Mouse (Mus musculus) mouse trophoblast stem cell (cell line): Measurements from ENCODE around the gene Ttc3.
"Not testable (repeated sequence)": the region's sequence is repeated elsewhere in the genome, so short reads cannot be mapped to it uniquely, and the experiment has no call there.

ENCODE experiments used
- in situ Hi-C, 2 experiments: fragments of 300-500 bp; cut with MseI, MboI; formaldehyde crosslinking; loops; 2 replicates in 1 of 2; 3 replicates in 1 of 2; pipeline ENCODE4 v1.15.1; 2025

Gene Ttc3

DNA sequence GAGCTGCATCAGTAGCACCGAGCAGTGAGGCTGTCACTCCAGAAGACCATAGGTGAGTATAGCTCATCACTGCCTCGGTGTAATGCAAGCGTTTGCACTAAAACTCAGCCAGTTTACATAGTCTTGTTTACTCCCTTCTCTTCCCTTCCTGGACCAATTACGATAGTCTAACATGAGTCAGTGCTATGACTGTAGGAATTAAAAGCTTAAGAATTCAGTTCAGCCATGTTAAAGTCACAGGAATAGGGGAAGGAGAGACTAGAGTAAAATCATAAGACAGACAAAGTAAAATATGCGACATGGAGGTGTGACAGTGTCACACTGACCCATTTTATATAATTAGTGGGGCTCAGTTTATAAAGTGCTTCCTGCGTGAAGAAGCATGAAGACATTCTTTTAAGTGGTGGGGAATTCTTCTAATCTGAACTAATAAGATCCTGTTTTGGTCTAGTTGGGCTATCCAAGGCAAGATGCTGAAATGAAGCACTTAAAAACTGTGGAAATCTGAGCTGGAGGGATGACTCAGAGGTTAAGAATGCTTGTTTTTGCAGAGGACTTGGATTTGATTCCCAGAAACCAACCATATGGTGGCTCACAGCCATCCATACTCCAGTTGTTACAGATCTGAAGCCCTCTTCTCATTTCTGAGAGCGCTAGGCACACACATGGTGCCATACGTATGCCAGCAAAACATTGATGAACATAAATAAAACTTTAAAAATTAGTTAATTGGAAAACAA lies 65.2 kb downstream of the Ttc3 start:
- in situ Hi-C loops: no loop called here

DNA sequence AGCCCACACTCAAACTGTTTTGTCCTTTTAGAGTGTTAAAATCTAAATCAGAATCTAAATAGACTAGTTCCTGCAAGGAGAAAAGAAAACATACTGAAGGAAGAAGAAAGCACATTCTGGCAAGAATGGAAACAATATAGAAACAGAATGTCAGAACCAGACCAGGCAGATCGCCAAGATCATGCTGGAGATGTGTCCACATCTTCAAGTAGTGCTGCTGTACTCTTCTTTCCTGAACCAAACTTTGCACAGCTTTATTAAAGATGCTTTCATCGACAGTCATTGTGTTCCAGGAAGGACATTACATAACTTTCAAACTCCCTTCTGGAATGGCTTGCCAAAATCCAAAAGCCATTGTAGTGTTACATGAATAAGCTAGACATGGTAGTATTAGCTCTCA lies 66.4 kb downstream of the Ttc3 start:
- in situ Hi-C loops: no loop called here

DNA sequence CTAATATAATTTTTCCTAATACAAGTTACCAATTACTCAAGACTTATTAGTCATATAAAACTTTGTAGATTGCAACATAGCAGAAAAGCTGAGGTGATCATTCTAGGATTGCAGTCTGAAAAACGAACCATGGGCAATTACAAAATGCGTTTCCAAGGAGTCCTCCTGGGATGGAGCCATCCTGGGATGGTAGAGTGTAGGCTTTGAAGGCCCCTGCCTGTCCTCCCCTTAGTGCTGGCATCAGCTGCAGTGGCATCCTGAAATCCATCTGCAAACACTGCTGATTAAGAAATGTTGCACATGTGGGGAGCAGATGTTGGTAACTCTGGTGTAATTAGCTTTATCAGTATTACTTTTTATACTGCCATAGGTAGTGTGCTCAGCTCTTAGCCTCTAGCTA lies 70.9 kb downstream of the Ttc3 start:
- in situ Hi-C loops: no loop called here

DNA sequence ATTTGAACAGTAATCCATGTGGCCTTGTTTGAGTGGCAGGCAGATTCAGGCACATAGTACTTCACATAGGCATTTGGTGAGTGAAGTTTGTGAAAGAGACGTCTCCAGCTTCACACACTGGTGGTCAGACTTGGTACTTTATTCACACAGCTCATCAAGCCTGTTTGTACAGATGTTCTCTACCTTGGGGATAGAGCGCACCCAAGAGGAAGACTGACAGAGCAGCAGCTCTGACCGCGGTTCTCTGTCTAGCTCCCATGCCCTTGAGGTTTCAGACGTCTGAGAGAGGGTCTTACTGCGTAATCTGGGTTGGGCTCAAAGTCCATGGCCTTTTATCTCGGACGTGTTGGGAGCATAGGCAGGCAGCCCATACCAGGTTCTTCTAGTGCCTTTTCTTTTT lies 78.7 kb downstream of the Ttc3 start:
- in situ Hi-C loops: no loop called here

DNA sequence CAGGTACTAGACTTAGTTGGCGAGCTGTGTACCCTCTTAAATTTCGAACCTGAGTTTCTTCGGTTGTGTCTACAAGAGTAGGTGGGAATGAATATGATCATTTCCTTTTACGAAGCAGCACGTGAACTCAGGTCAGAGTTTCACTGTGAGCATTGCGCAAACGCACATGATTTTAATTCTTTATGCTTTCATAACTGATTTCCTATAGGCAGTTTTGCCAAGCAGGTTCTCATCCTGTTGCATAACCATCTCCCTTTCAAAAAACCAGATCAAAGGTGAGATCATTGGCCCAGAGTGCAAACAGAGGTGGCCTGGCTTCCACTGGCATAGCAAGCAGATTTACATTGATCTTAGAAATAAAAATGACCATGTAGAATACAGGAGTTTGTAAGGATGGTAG lies 79.2 kb downstream of the Ttc3 start:
- in situ Hi-C loops: no loop called here

DNA sequence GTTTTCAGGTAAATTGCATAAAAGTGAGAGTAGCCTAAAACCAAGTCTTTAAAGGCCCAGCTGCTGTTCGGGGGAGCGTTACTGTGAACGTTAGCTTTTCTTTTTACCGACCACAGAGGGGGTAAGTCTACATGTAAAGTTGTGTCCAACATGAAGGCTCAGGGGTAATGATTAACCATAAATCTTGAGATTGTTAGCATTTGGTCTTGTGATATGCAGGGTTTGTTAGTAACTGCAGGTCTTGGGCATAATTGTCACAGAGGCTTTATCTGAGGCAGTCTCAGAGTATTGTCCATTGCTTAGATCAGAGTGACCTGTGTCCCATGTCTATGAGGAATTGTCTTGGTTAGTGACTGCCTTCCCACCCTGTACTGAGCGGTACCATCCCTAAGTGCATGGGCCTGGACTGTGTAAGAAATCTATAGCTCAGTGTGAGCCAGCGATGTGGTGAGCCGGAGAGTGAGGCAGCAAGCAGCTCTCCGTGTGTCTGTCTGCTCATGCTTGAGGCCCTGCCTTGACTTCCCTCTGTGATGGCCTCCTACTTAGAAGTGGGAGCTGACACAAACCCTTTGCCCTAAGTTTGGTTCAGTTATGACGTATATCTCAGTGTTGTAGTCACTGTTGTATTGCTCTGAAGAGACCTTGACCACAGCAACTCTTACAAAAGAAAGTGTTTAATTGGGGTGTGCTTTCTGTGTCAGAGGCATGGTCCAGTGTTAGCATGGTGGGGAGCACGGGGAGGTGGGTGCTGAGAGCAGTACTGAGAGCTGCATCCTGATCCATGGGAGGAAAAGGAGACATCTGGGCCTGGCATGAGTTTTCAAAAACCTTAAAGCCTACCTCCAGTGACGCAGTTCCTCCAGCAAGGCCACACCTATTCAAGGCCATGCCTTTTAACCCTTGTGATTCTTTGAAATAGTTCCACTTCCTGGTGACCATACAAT lies 81.4 kb downstream of the Ttc3 start:
- in situ Hi-C loops: no loop called here

DNA sequence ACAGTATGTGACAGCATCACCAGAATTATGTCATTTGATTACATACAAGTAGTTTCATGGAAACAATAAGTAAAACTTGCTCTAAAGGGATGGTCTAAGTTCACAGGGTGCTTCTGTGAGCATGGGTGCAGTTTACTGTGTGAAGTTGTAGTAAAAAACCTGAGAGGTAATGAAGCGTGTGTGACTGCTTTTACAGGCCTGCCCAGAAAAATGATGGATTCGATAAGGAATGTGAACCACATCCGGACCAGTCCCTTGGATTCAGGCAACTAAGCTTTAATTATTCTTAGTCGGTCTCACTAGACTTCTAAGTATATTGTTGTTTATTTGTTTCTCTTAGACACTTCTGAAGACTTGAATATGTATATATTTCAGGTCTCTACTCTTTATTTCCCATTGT lies 82.3 kb downstream of the Ttc3 start:
- in situ Hi-C loops: no loop called here

DNA sequence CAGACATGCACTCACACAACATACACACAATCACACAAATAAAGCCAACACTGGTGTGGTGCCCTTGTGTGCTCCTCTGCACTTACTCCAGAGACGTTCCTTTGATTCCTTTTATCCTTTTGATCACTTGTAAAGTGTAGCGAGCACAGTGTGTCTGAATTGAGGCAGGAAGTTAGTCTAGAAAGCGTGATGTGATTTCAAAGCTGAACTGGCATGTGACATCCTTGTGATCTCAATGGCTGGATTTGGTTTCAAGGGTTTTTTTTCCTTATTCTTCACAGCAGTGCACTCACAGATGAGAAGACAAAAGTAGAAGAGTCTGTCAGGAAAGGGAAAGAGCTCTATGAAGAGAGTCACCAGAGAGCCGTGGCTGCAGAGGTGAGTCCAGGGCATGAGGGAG lies 83.7 kb downstream of the Ttc3 start:
- in situ Hi-C loops: no loop called here

DNA sequence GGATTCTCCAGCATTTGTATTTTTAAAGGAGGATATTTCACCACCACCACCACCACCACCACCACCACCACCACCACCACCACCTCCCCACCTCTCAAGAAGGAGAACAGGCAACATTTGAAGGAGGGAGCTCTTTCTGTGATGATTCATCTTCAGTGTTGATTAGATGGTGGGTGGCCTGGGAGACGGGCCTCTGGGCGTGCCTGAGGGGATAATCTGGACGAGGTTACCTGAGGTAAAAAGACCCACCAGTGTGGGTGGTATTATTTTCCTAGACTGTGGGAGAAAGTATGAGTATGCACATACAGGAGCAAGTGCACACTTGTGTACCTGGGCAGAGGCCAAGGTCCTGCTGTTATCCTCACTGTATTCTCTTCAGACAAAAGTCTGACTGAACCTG lies 93.6 kb downstream of the Ttc3 start:
- in situ Hi-C loops: no loop called here

DNA sequence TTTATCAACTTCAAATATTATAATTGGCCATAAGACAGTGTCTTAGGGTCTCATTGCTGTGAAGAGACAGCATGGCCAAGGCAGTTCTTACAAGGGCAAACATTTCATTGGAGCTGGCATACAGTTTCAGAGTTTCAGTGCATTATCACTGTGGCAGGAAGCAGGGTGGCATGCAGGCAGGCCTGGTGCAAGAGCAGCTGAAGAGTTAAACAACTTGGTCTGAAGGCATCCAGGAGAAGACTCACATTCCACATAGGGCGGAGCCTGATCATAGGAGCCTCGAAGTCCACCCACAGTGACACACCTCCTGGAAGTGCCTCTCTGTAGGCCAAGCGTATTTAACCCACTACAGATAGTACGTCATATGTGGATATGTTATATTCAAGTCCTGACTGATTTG lies 95.5 kb downstream of the Ttc3 start:
- in situ Hi-C loops: no loop called here

DNA sequence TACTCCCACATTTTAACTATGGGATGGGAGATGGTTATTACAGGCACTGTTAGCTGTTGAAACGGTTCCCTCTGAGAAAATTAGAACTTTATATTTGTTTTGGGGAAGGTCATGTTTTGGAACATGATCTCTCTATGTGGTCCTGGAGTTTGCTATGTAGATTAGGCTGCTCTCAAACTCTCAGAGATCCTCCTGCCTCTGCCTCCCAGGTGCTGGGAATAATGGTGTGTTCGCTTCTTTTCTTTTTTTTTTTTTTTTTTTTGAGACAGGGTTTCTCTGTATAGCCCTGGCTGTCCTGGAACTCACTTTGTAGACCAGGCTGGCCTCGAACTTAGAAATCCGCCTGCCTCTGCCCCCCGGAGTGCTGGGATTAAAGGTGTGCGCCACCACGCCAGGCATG lies 95.9 kb downstream of the Ttc3 start:
- in situ Hi-C loops: not testable (repeated sequence)

DNA sequence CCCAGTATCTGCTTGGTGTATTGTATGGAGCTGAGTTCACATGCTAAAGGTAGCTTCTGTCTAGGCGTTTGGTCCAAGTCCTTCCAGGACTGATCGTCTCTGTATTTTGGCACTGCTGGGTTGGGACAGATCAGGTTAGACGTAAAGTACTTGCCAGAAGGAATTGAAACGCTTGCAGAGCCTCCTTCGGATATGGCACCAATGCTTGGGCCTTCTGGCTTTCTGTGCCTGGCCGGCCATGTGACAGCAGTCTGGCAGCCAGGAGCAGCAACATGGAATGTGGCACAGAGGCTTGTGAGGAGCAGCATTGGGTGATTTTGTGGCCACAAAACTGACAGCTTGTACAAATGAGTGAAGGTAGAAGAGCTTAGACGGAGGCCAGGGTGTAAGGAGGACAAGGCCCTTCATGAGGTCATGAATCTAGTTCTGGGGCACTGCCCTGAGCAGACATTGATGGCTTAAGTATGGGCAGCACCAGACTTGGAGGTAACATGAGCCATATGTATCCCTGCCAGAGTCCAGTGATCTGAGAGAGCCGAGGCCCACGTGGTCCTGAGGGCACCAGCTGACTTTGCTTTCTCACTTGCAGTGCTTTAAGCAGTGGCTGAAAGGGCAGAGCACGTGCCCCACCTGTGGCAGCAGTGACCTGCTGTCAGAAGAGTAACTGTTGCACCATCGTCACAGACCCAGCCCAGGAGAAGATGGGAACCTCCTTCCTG lies 97.1 kb downstream of the Ttc3 start:
- in situ Hi-C loops: no loop called here

DNA sequence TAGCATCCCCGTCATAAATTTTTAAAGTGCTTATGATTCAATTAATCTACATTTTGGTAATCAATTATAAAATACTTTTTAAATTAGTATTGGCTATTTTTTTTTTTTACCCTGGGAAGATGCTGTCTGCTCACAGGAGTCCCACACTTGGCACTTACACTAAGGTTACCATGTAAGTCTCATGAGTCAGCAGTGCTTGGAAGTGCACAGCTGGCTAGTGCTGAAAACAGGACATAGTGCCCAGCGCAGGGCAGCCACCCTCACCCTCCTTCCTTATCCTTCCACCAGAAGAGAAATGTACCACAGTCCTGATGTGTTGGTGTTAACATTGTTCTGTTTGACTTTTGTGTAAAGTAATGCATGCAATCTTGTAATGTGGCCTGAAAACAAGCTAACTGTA lies 98.0 kb downstream of the Ttc3 start:
- in situ Hi-C loops: no loop called here

DNA sequence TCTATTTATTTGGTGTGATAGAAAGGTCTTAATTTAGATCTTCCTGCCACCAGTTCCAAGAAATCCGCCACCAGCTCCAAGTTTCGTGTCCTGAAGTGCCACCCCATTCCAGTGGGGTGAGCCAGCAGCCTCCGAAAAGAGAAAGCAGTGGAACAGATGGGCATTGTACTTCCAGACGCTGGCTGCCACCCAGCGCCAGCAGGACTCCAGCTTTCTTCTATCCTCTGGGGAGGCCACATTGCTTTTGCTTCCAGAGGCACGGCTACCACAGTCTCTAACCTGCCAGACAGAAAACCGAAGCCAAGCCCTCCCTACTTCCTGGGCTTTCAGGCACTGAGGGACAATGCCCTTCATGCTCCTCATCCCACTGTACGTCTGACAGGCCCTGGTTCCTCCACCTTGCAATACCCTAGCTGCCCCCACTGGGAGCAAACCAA lies 102.1 kb downstream of the Ttc3 start:
- in situ Hi-C loops: no loop called here

DNA sequence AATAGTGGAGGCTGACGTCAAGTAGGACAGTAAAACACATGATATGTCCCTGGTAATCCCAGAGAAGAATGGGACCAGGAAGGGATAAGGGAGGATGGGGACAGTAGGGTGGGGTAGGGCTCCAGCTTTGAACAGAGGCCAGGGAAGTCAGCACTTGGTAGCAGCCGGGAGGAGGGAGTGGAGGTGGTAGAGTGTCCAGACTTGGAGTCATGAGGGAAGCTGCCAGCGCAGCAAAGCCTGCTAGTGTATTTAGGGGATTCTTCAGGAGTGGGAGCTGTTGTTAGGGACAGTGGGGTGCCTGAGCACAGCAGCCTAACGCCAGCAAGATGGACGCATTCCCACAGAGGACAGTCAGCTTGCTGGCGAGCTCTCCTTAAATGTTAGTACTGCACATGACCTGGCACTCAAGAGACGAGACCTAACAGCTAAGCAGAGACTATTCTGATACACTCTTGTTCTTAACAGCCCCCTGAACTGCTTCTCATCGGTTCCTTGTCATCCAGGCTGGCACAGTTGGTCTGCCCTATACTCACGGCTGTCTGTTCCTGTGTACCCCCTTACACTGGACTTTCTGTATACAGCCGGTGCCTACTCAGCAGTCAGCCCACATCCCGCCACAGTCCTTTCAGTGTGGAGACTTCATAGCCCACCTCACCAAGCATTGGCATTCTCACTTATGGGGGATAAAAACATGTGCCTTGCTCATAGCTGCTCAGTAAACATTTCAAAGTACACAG lies 102.8 kb downstream of the Ttc3 start:
- in situ Hi-C loops: no loop called here

DNA sequence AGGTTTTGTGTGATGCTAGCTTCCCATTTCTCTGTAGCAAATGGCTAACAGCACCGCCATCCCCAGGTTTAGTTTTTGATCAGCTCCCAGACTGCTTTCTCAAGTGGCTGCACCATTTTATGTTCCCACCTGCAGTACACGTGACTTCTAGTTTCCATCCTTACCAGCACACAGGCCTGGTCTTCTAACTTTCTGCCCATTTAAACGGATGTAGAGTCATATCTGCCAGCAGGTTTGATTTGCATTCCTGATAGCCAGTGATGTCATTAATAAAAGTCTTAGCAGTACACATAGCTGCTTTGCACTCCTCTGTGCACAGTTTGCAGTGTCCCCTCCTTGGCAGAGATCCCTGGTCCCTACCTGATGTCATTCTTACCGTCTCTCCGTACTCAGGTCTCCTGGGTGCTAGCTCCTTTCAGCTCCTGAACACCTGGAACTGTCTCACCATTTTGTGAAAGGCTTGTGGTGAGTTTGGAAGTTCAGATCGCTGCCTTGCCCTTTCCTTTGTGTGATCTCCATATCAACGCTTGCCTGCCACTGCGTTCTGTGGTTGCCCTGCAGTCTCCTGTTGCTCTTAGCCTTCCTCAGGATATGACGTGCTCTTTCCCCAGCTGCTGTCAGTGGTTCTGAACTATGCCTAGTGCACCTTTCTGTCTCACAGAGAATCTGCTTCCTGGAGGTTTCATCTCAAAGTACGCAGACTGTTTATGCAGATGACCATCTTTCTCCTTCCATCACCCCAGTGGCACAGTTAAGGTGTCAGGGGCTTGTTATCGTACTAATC lies 114.5 kb downstream of the Ttc3 start:
- in situ Hi-C loops: no loop called here

DNA sequence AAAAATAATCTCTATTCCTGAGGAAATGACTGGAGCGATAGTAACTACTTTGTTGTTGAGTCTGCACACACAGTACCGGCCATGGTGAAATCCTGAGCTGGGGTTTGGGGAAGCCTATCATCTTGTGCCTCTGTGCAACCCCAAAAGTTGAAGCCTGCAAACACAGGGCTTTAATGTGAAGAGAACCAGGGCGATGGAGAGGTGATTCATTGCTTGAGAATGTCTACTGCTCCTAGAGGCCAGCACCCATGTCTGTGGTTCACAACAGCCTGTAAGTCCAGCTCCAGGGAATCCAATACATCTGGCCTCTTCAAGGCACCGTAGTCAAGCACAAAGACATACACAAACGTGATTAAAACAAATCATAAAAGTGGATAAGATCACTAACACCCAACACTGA lies 116.9 kb downstream of the Ttc3 start:
- in situ Hi-C loops: no loop called here

DNA sequence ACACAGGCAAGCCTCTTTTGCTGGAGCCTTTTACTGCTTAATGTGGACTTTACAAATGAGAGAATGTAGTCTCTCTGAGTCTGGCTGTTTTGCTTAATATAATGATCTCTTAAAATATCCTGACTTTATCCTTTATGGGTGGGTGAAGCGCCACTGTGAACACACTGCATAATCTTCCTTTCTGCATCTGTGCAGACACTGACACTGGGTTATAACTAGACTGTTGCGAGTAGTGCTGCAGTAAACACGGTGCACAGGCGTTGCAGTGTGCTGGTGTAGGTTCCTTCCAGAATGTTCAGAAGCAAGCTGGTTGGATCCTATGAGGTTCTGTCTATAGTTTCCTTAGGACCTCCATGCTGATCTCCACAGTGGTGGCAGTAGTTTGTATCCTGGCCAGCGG lies 118.9 kb downstream of the Ttc3 start:
- in situ Hi-C loops: no loop called here

DNA sequence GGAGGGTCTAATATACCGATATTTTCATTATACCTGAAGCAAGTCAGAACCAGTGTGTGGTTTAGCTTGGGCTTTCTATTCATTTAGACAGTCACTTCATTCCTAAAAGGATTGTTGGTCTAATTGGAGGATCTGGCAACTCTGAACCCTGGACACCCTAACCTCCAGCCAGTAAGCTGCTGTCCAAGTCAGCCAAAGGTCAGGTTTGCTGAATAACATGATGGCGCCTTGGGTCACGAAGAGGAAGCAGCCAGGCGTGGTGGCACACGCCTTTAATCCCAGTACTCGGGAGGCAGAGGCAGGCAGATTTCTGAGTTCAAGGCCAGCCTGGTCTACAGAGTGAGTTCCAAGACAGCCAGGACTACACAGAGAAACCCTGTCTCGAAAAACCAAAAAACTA lies 126.8 kb downstream of the Ttc3 start:
- in situ Hi-C loops: not testable (repeated sequence)

DNA sequence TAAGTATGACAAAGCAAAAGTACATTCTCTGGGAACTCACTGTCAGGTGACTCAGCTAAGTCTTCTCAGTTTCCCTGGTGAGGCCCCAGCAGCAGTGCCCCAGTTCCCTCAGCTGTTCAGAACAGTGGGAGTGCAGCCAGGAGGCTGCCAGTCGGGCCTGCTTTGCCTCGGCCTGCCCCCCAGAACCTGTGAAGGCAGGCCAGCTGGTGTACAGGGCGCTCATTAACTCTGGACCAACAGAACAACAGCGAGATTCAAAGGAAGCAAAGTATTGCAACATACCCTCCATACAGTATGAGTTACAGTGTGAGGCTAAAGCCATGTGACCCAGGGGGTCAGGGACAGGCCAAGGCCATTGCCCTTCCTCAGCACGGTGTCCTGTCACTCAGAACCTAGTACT lies 127.5 kb downstream of the Ttc3 start:
- in situ Hi-C loops: no loop called here

DNA sequence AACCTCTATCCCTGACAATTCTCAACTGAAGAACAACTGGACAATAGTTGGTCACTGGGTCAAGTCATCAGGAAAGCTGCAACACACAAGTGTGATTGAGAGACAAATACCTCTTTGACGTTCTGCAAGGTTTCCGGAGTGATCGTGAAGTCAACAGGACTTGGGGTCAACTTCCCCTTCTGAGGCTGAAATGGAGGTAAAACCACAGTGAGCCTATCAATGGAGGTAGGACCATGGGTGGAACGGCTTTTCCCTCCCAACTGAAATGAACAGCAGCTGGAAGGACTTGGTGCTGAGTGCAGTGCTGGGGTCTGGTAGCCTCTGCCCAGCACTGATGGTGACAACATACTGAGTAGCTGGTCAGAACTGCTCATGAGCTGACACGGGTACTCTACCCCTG lies 133.8 kb downstream of the Ttc3 start:
- in situ Hi-C loops: no loop called here
